Comparison of ENCODE assay signal across 29 mouse cellular contexts in genomic region chr4:48277011-48277410, GRCm38 (mm10). TPM values are rescaled to one million over a fixed set of nuclear protein-coding genes. Genes with fewer than 3 reads are reported as not detected.
DNase-seq lines count a peak whose midpoint lies in the region; ATAC-seq and TF ChIP-seq lines count a peak whose summit lies in the region.
"Had no signal": no experiment of that assay in that cellular context is flagged by ENCODE, and none has a peak within 500 bp of the region (broad histone marks: within the 10 kb centered on the region; RNA-seq: fewer than 3 reads in every experiment).

No protein-coding gene starts in this region.

- no peak for TF ChIP-seq POLR2A in kidney, adult 2 months (IDR thresholded peaks at IDR 0.05; ENCODE audit: low read depth, low read length)
- no peak for TF ChIP-seq POLR2A in CH12.LX (IDR thresholded peaks at IDR 0.05; ENCODE audit: low read depth, low read length)

- no peak overlapping the region for H3K9ac ChIP-seq in CH12.LX (ENCODE audit: insufficient read depth, low read depth)
- H3K9ac ChIP-seq in stomach, postnatal 0 days (ENCODE audit: low read length): no peak overlapping the region
- H3K9ac ChIP-seq in hindbrain, embryonic 14.5 days: no peak overlapping the region
- H3K9ac ChIP-seq: embryonic facial prominence, embryonic 13.5 days; forebrain, embryonic 12.5 days; heart, embryonic 12.5 days; heart, embryonic 15.5 days; hindbrain, embryonic 13.5 days had no signal

- no peak for TF ChIP-seq CTCF in kidney, adult 2 months (conservative IDR thresholded peaks at IDR 0.05; ENCODE audit: insufficient read depth, insufficient read length, low read depth, low read length)
- TF ChIP-seq CTCF in CH12.LX (conservative IDR thresholded peaks at IDR 0.05 in 1 of 2, IDR thresholded peaks at IDR 0.05 in 1 of 2; ENCODE audit: low read depth in 2 of 2, low read length in 2 of 2): no peak
- no peak for TF ChIP-seq CTCF in stomach, postnatal 0 days (IDR thresholded peaks at IDR 0.05; ENCODE audit: low read depth)

- peak; percentile 77 for DNase-seq in kidney, adult 2 months
- DNase-seq in kidney, postnatal 10 days: no peak
- DNase-seq in kidney, postnatal 14 days: peak; percentile 30
- no peak for DNase-seq in kidney, postnatal 4 days
- no peak for DNase-seq in CH12.LX (ENCODE audit: extremely low read depth)
- DNase-seq in stomach, postnatal 0 days (ENCODE audit: low spot score): no peak
- no peak for DNase-seq in hindbrain, embryonic 14.5 days (ENCODE audit: low spot score)
- DNase-seq: adrenal gland, adult 2 months; adrenal gland, postnatal 14 days; cerebellum, adult 11 months; cerebellum, adult 2 months; cerebellum, postnatal 10 days; cerebellum, postnatal 36 days; embryo, embryonic 11 days; gastrocnemius, postnatal 14 days; heart, adult 18-20 months; heart, postnatal 10 days; heart, postnatal 36 days had no signal

- no peak for ATAC-seq in stomach, postnatal 0 days (ENCODE audit: low FRiP score, low TSS enrichment)
- ATAC-seq in hindbrain, embryonic 14.5 days (ENCODE audit: low FRiP score): no peak
- ATAC-seq: forebrain, embryonic 16.5 days; hindbrain, postnatal 0 days; inflammation-experienced regulatory T-cells, adult 6 months had no signal

- no peaks in the 10 kb centered on the region for H3K27me3 ChIP-seq in kidney, adult 2 months (replicated peaks; ENCODE audit: control insufficient read depth, insufficient read depth, low read length)
- no peaks in the 10 kb centered on the region for H3K27me3 ChIP-seq in CH12.LX (replicated peaks)
- H3K27me3 ChIP-seq in stomach, postnatal 0 days (ENCODE audit: control insufficient read depth, insufficient read depth, low read length): no peaks in the 10 kb centered on the region
- no peaks in the 10 kb centered on the region for H3K27me3 ChIP-seq in hindbrain, embryonic 14.5 days (ENCODE audit: control insufficient read depth, insufficient read depth, low read length)
- H3K27me3 ChIP-seq: embryonic facial prominence, embryonic 13.5 days; forebrain, embryonic 12.5 days; heart, embryonic 12.5 days; heart, embryonic 15.5 days; hindbrain, embryonic 13.5 days had no signal

- no peaks in the 10 kb centered on the region for H3K36me3 ChIP-seq in kidney, adult 2 months (ENCODE audit: control insufficient read depth, insufficient read depth, low read length)
- H3K36me3 ChIP-seq in CH12.LX (replicated peaks in 1 of 2; ENCODE audit: control insufficient read depth in 1 of 2, insufficient read depth in 1 of 2, low read length in 1 of 2): no peaks in the 10 kb centered on the region
- no peaks in the 10 kb centered on the region for H3K36me3 ChIP-seq in stomach, postnatal 0 days (ENCODE audit: control insufficient read depth, insufficient read depth, low read length)
- H3K36me3 ChIP-seq in hindbrain, embryonic 14.5 days (replicated peaks; ENCODE audit: control insufficient read depth, insufficient read depth): no peaks in the 10 kb centered on the region; the same call in 1 of the 2 replicates
- H3K36me3 ChIP-seq: embryonic facial prominence, embryonic 13.5 days; forebrain, embryonic 12.5 days; heart, embryonic 12.5 days; heart, embryonic 15.5 days; hindbrain, embryonic 13.5 days had no signal

- peaks cover 51% of the 10 kb centered on the region for H3K79me2 ChIP-seq in CH12.LX (replicated peaks; ENCODE audit: control insufficient read depth, extremely low read depth, insufficient read depth, poor library complexity, severe bottlenecking)

- H3K9me3 ChIP-seq in CH12.LX (replicated peaks; ENCODE audit: low read length): no peaks in the 10 kb centered on the region
- H3K9me3 ChIP-seq in stomach, postnatal 0 days (ENCODE audit: control insufficient read depth, low read length): no peaks in the 10 kb centered on the region
- no peaks in the 10 kb centered on the region for H3K9me3 ChIP-seq in hindbrain, embryonic 14.5 days (ENCODE audit: control insufficient read depth, low read length)
- H3K9me3 ChIP-seq: embryonic facial prominence, embryonic 10.5 days; embryonic facial prominence, embryonic 13.5 days; forebrain, embryonic 12.5 days; heart, embryonic 12.5 days; heart, embryonic 15.5 days; hindbrain, embryonic 10.5 days; hindbrain, embryonic 13.5 days had no signal

- WGBS in kidney, adult 2 months: 40% methylated on average over 3 of the region's 3 CpGs
- WGBS in stomach, postnatal 0 days: 52% methylated on average over 3 of the region's 3 CpGs
- 80% methylated on average over 3 of the region's 3 CpGs for WGBS in hindbrain, embryonic 14.5 days

- no peak overlapping the region for H3K27ac ChIP-seq in kidney, adult 2 months (ENCODE audit: insufficient read depth, low read depth, low read length)
- H3K27ac ChIP-seq in CH12.LX (ENCODE audit: insufficient read depth, low read depth): no peak overlapping the region
- peak overlapping the region; percentile 35; the same call in 1 of the 2 replicates for H3K27ac ChIP-seq in stomach, postnatal 0 days (replicated peaks)
- no peak overlapping the region for H3K27ac ChIP-seq in hindbrain, embryonic 14.5 days
- H3K27ac ChIP-seq: embryonic facial prominence, embryonic 10.5 days; embryonic facial prominence, embryonic 13.5 days; forebrain, embryonic 12.5 days; heart, embryonic 15.5 days; hindbrain, embryonic 10.5 days; hindbrain, embryonic 13.5 days; hindbrain, postnatal 0 days had no signal

- no peak for TF ChIP-seq EP300 in CH12.LX (IDR thresholded peaks at IDR 0.05; ENCODE audit: low read length)
- TF ChIP-seq EP300 in stomach, postnatal 0 days (optimal IDR thresholded peaks at IDR 0.05): no peak

- H3K4me3 ChIP-seq in kidney, adult 2 months (ENCODE audit: insufficient read depth, low read depth, low read length): no peak overlapping the region
- no peak overlapping the region for H3K4me3 ChIP-seq in CH12.LX (replicated peaks in 1 of 3; ENCODE audit: low read depth in 2 of 3, low read length in 2 of 3, poor library complexity in 1 of 3)
- no peak overlapping the region for H3K4me3 ChIP-seq in stomach, postnatal 0 days (ENCODE audit: low read depth, low read length)
- H3K4me3 ChIP-seq in hindbrain, embryonic 14.5 days (replicated peaks; ENCODE audit: low read length): no peak overlapping the region
- H3K4me3 ChIP-seq: embryonic facial prominence, embryonic 10.5 days; embryonic facial prominence, embryonic 13.5 days; erythroblast, embryonic 14.5 days; forebrain, embryonic 12.5 days; heart, embryonic 12.5 days; heart, embryonic 15.5 days; hindbrain, embryonic 10.5 days; hindbrain, embryonic 13.5 days had no signal

- dilution Hi-C loops in CH12.LX (cut with MboI; ENCODE audit: extremely low pct_ligation_motif_present, extremely low pct_unique_long_range_greater_than_20kb, low sequenced_read_pairs): no loop called here

- no peak for TF ChIP-seq RAD21 in CH12.LX (IDR thresholded peaks at IDR 0.05; ENCODE audit: low read depth, low read length)

- peak overlapping the region; percentile 36; the same call in 1 of the 2 replicates for H3K4me2 ChIP-seq in CH12.LX (ENCODE audit: insufficient read depth, low read depth, poor library complexity, severe bottlenecking)
- H3K4me2 ChIP-seq in stomach, postnatal 0 days (replicated peaks; ENCODE audit: low read depth): no peak overlapping the region
- H3K4me2 ChIP-seq in hindbrain, embryonic 14.5 days (replicated peaks): no peak overlapping the region
- H3K4me2 ChIP-seq: embryonic facial prominence, embryonic 13.5 days; forebrain, embryonic 12.5 days; heart, embryonic 12.5 days; heart, embryonic 15.5 days; hindbrain, embryonic 13.5 days had no signal

- peaks cover 11% of the 10 kb centered on the region for H3K4me1 ChIP-seq in kidney, adult 2 months (ENCODE audit: control insufficient read depth, insufficient read depth, low read length)
- H3K4me1 ChIP-seq in CH12.LX (ENCODE audit: control insufficient read depth in 1 of 2, insufficient read depth in 2 of 2): peaks cover 0 to 53% of the 10 kb centered on the region in 2 experiments; a peak in 3 of 4 replicates
- H3K4me1 ChIP-seq in stomach, postnatal 0 days (replicated peaks; ENCODE audit: control insufficient read depth, insufficient read depth): 0 out of 2 replicates have a peak, but pooled peaks cover 2% of the 10 kb centered on the region
- H3K4me1 ChIP-seq in hindbrain, embryonic 14.5 days (replicated peaks; ENCODE audit: control insufficient read depth, insufficient read depth, low read length): peaks cover 10% of the 10 kb centered on the region; the same call in 1 of the 2 replicates

- in situ Hi-C loops in CH12.LX (cut with MboI; ENCODE audit: low pct_ligation_motif_present, low pct_unique_long_range_greater_than_20kb, low sequenced_read_pairs): no loop called here

TF ChIP-seq in CH12.LX, 34 proteins besides CTCF, POLR2A, EP300 and RAD21:
- peak; percentile 84 for TF ChIP-seq MAFK (IDR thresholded peaks at IDR 0.05; ENCODE audit: insufficient replicate concordance, low read length)
- TF ChIP-seq MYC (IDR thresholded peaks at IDR 0.05; ENCODE audit: low read depth, low read length): no peak

RNA-seq across cellular contexts. Expression of gene Erp44, which starts 2.3 kb away (rescaled TPM):
- polyA plus RNA-seq in kidney, adult 2 months (2012; rRNA removed): 19.4 and 33.8 TPM in 2 replicates
- total RNA-seq in CH12.LX (2012; rRNA removed) (59.2 and 60.4 TPM in 2 replicates), CH12.LX (2014; rRNA removed) (201 and 203 TPM in 2 replicates)
- 85.3 and 99.7 TPM in 2 replicates for polyA plus RNA-seq in CH12.LX (2012; ENCODE audit: insufficient read length, low read depth)
- polyA plus RNA-seq in stomach, postnatal 0 days (2015; fragmentation: Nextera tagmentation; extraction: Ambion mirVana): 118 and 121 TPM in 2 replicates
- polyA plus RNA-seq in hindbrain, embryonic 14.5 days (2014; fragmentation: Nextera tagmentation; extraction: Ambion mirVana): 55.4 and 65.2 TPM in 2 replicates

RNA-seq across cellular contexts. Expression of gene Invs, which starts 2.5 kb away (rescaled TPM):
- 4.5 and 4.6 TPM in 2 replicates for polyA plus RNA-seq in kidney, adult 2 months (2012; rRNA removed)
- total RNA-seq in CH12.LX (2012; rRNA removed) (6.4 and 6.9 TPM in 2 replicates), CH12.LX (2014; rRNA removed) (4.2 and 5.7 TPM in 2 replicates)
- polyA plus RNA-seq in CH12.LX (2012; ENCODE audit: insufficient read length, low read depth): 4.8 and 5.1 TPM in 2 replicates
- 2.2 and 2.6 TPM in 2 replicates for polyA plus RNA-seq in stomach, postnatal 0 days (2015; fragmentation: Nextera tagmentation; extraction: Ambion mirVana)
- polyA plus RNA-seq in hindbrain, embryonic 14.5 days (2014; fragmentation: Nextera tagmentation; extraction: Ambion mirVana): 3.9 and 5.7 TPM in 2 replicates

Comparison
In these comparisons a context has a peak if more than half of its experiments do, and no peak if none do; other contexts are left out.
1. DNase-seq: peak in kidney, adult 2 months (single experiment) and kidney, postnatal 14 days (single experiment); none in kidney, postnatal 10 days (single experiment), kidney, postnatal 4 days (0 of 2), CH12.LX (single experiment), stomach, postnatal 0 days (single experiment) and hindbrain, embryonic 14.5 days (single experiment).